Mouse (Mus musculus): Measurements from ENCODE around the gene Becn1. TPM values are rescaled to one million over a fixed set of nuclear protein-coding genes. Genes with fewer than 3 reads are reported as not detected.

The Becn1 gene
- total RNA-seq (2014; rRNA removed; ENCODE audit: low replicate concordance) (73.0 and 88.2 TPM in 2 replicates), polyA plus RNA-seq (2015; fragmentation: Nextera tagmentation; extraction: Ambion mirVana) (98.9 and 107 TPM in 2 replicates)

GRCm38 (mm10) chr11:101302004-101302798 lies at the start of gene Becn1:
TSS of gene Becn1 (minus strand) at chr11:101302286.
- H3K4me1 ChIP-seq (ENCODE audit: control insufficient read depth, insufficient read depth) = peaks cover 11% of the 10 kb centered on the region
- ATAC-seq (ENCODE audit: insufficient read depth, low read depth) (peak; percentile 95), DNase-seq (ENCODE audit: low spot score) (peak; percentile 92)
- WGBS = 5% methylated on average over 39 of the region's 39 CpGs
- peak; percentile 96 for TF ChIP-seq CTCF (IDR thresholded peaks at IDR 0.05; ENCODE audit: low read depth)
- no peak for TF ChIP-seq EP300 (IDR thresholded peaks at IDR 0.05; ENCODE audit: low read depth)
- peak within 1 kb of the TSS; percentile 74 for H3K27ac ChIP-seq (ENCODE audit: low read depth)
- peak within 1 kb of the TSS; percentile 91 for H3K9ac ChIP-seq (replicated peaks; ENCODE audit: low read depth, low read length)
- H3K9me3 ChIP-seq (replicated peaks; ENCODE audit: control insufficient read depth, low read length) = no peaks in the 10 kb centered on the region
- H3K4me3 ChIP-seq (ENCODE audit: low read depth, low read length) = peak within 1 kb of the TSS; percentile 93
- peaks cover 25% of the 10 kb centered on the region; the same call in 1 of the 2 replicates for H3K36me3 ChIP-seq (replicated peaks; ENCODE audit: control insufficient read depth, insufficient read depth, low read length)
- no peaks in the 10 kb centered on the region for H3K27me3 ChIP-seq (ENCODE audit: control insufficient read depth, insufficient read depth, low read length)
- H3K4me2 ChIP-seq (ENCODE audit: low read depth, low read length) = peak within 1 kb of the TSS; percentile 100

GRCm38 (mm10) chr11:101351721-101352111 lies 49.6 kb upstream of the Becn1 start:
- no peak for TF ChIP-seq EP300 (IDR thresholded peaks at IDR 0.05; ENCODE audit: low read depth)
- no peak for TF ChIP-seq CTCF (IDR thresholded peaks at IDR 0.05; ENCODE audit: low read depth)
- H3K4me1 ChIP-seq (ENCODE audit: control insufficient read depth, insufficient read depth) = no peaks in the 10 kb centered on the region
- WGBS = 59% methylated on average over 3 of the region's 3 CpGs
- no peaks in the 10 kb centered on the region for H3K27me3 ChIP-seq (ENCODE audit: control insufficient read depth, insufficient read depth, low read length)
- no peak for ATAC-seq (ENCODE audit: insufficient read depth, low read depth)
- H3K4me2 ChIP-seq (ENCODE audit: low read depth, low read length) = no peak overlapping the region
- no peak for DNase-seq (ENCODE audit: low spot score)
- H3K9ac ChIP-seq (replicated peaks; ENCODE audit: low read depth, low read length) = no peak overlapping the region
- no peaks in the 10 kb centered on the region for H3K9me3 ChIP-seq (replicated peaks; ENCODE audit: control insufficient read depth, low read length)
- H3K36me3 ChIP-seq (replicated peaks; ENCODE audit: control insufficient read depth, insufficient read depth, low read length) = no peaks in the 10 kb centered on the region
- H3K27ac ChIP-seq (ENCODE audit: low read depth) = no peak overlapping the region
- H3K4me3 ChIP-seq (ENCODE audit: low read depth, low read length) = no peak overlapping the region

- Histone ChIP-seq H3K9me3 (replicated peaks; ENCODE audit: control insufficient read depth, low read length) (no peaks in the 10 kb centered on the region), H3K4me3 (ENCODE audit: low read depth, low read length) (no peak overlapping the region), H3K27me3 (ENCODE audit: control insufficient read depth, insufficient read depth, low read length) (no peaks in the 10 kb centered on the region), H3K27ac (ENCODE audit: low read depth) (no peak overlapping the region), H3K4me1 (ENCODE audit: control insufficient read depth, insufficient read depth) (no peaks in the 10 kb centered on the region), H3K4me2 (ENCODE audit: low read depth, low read length) (no peak overlapping the region), H3K36me3 (replicated peaks; ENCODE audit: control insufficient read depth, insufficient read depth, low read length) (no peaks in the 10 kb centered on the region), H3K9ac (replicated peaks; ENCODE audit: low read depth, low read length) (no peak overlapping the region)
- DNase-seq (ENCODE audit: low spot score) (no peak), ATAC-seq (ENCODE audit: insufficient read depth, low read depth) (no peak)
- TF ChIP-seq EP300 (IDR thresholded peaks at IDR 0.05; ENCODE audit: low read depth) (no peak), CTCF (IDR thresholded peaks at IDR 0.05; ENCODE audit: low read depth) (no peak)
- WGBS = 57% methylated on average over 11 of the region's 11 CpGs
These were observed 49.1 kb upstream of the Becn1 start for GRCm38 (mm10) chr11:101351100-101351720.

- DNase-seq (ENCODE audit: low spot score) = no peak
- H3K9ac ChIP-seq (replicated peaks; ENCODE audit: low read depth, low read length) = no peak overlapping the region
- TF ChIP-seq EP300 (IDR thresholded peaks at IDR 0.05; ENCODE audit: low read depth) = no peak
- TF ChIP-seq CTCF (IDR thresholded peaks at IDR 0.05; ENCODE audit: low read depth) = no peak
These were observed 47.1 kb upstream of the Becn1 start for GRCm38 (mm10) chr11:101349216-101349615.

GRCm38 (mm10) chr11:101348774-101349173 lies 46.7 kb upstream of the Becn1 start:
- Histone ChIP-seq H3K27me3 (ENCODE audit: control insufficient read depth, insufficient read depth, low read length) (no peaks in the 10 kb centered on the region), H3K4me2 (ENCODE audit: low read depth, low read length) (no peak overlapping the region), H3K36me3 (replicated peaks; ENCODE audit: control insufficient read depth, insufficient read depth, low read length) (no peaks in the 10 kb centered on the region), H3K9me3 (replicated peaks; ENCODE audit: control insufficient read depth, low read length) (no peaks in the 10 kb centered on the region), H3K9ac (replicated peaks; ENCODE audit: low read depth, low read length) (no peak overlapping the region), H3K27ac (ENCODE audit: low read depth) (no peak overlapping the region), H3K4me1 (ENCODE audit: control insufficient read depth, insufficient read depth) (no peaks in the 10 kb centered on the region), H3K4me3 (ENCODE audit: low read depth, low read length) (no peak overlapping the region)
- WGBS = 64% methylated on average over 7 of the region's 7 CpGs
- DNase-seq (ENCODE audit: low spot score) (no peak), ATAC-seq (ENCODE audit: insufficient read depth, low read depth) (no peak)
- no peak for TF ChIP-seq CTCF (IDR thresholded peaks at IDR 0.05; ENCODE audit: low read depth)

More at GRCm38 (mm10) chr11:101349216-101349615, 47.1 kb upstream of the Becn1 start:
- H3K27ac ChIP-seq (ENCODE audit: low read depth) = no peak overlapping the region
- H3K36me3 ChIP-seq (replicated peaks; ENCODE audit: control insufficient read depth, insufficient read depth, low read length) = no peaks in the 10 kb centered on the region
- no peak overlapping the region for H3K4me3 ChIP-seq (ENCODE audit: low read depth, low read length)
- WGBS = 49% methylated on average over 3 of the region's 3 CpGs
- no peaks in the 10 kb centered on the region for H3K27me3 ChIP-seq (ENCODE audit: control insufficient read depth, insufficient read depth, low read length)
- no peak for ATAC-seq (ENCODE audit: insufficient read depth, low read depth)
- H3K9me3 ChIP-seq (replicated peaks; ENCODE audit: control insufficient read depth, low read length) = no peaks in the 10 kb centered on the region
- no peaks in the 10 kb centered on the region for H3K4me1 ChIP-seq (ENCODE audit: control insufficient read depth, insufficient read depth)
- H3K4me2 ChIP-seq (ENCODE audit: low read depth, low read length) = no peak overlapping the region
